Mouse (Mus musculus): ENCODE data around the gene Zbtb4. TPM values are rescaled to one million over a fixed set of nuclear protein-coding genes. Genes with fewer than 3 reads are reported as not detected.

Gene Zbtb4
- polyA plus RNA-seq, 1 experiment, result 13.8 TPM

DNA sequence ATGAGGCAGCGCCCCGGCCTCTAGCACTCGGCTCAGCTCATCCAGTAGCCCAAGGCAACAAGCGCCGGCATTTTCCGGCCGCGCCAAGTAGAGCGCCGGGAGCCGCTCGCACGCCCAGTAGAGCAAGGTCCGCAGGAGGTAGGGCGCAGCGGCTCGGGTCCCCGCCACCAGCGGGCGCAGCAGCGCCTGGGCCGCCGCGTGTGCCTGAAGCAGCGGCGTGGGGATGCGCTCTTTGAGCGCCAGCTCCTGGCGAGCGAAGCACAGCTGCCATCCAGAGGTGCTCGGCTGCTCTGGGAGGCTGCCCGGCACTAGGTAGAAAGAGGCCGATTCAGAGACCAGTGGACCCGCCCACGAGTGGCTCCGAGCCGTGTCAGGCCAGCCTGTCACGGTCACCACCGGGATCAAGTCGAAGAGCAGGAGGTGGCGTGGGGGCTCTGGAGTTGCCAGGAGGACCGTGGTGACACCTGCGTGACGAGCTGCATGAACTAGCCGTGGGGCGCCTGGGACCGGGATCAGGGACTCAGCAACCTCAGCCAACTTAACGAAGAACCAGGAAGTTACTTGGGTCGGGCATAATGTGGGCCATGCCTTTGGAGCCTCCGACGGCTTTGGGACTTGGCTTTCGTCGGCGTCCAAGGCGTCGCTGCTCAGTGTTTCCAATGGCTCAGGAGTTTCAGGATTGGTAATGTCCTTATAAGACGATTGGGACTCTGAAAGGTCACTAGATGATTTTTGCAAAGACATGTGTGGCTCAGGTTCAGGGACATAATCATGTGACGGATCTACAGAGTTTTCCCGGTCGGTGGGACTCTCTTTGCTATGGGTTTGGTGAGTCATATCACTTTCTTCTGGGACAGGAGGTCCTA lies 38.3 kb downstream of the Zbtb4 start:
- WGBS, result 4% methylated on average over 60 of the region's 60 CpGs
- TF ChIP-seq CTCF (IDR thresholded peaks at IDR 0.05; ENCODE audit: control insufficient read depth, insufficient read depth, low read length), result peak; percentile 65; the same call in 1 of the 2 replicates
- no peak for TF ChIP-seq POLR2A (IDR thresholded peaks at IDR 0.05; ENCODE audit: borderline replicate concordance, control insufficient read depth, low read depth, low read length)
- Histone ChIP-seq H3K4me3 (replicated peaks; ENCODE audit: control insufficient read depth, low read depth, low read length) (no peak overlapping the region), H3K4me1 (ENCODE audit: control insufficient read depth, insufficient read depth, low read length) (peaks cover 1% of the 10 kb centered on the region; the same call in 1 of the 2 replicates), H3K27ac (ENCODE audit: control insufficient read depth, insufficient read depth, low read depth, low read length, poor library complexity) (no peak overlapping the region; the same call in 1 of the 2 replicates)

DNA sequence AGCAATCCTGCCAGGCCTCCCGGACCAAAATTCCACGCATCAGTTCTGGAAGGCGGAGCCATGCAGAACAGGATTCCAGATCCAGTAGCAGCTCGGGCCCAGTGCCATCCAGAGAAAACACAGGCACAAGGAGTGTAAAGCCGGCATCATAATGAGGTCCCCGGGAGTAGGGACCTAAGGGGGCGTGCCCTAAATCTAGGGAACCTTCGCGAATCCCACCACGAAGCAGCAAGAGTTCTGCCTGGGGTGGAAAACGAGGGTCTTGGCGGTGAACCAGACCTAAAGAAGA lies 38.9 kb downstream of the Zbtb4 start:
- 50% methylated on average over 12 of the region's 12 CpGs for WGBS
- no peak overlapping the region for H3K27ac ChIP-seq (ENCODE audit: control insufficient read depth, insufficient read depth, low read depth, low read length, poor library complexity)
- TF ChIP-seq CTCF (IDR thresholded peaks at IDR 0.05; ENCODE audit: control insufficient read depth, insufficient read depth, low read length), result no peak
- TF ChIP-seq POLR2A (IDR thresholded peaks at IDR 0.05; ENCODE audit: borderline replicate concordance, control insufficient read depth, low read depth, low read length), result no peak
- no peak overlapping the region for H3K4me3 ChIP-seq (replicated peaks; ENCODE audit: control insufficient read depth, low read depth, low read length)
- H3K4me1 ChIP-seq (ENCODE audit: control insufficient read depth, insufficient read depth, low read length), result no peaks in the 10 kb centered on the region; the same call in 1 of the 2 replicates

DNA sequence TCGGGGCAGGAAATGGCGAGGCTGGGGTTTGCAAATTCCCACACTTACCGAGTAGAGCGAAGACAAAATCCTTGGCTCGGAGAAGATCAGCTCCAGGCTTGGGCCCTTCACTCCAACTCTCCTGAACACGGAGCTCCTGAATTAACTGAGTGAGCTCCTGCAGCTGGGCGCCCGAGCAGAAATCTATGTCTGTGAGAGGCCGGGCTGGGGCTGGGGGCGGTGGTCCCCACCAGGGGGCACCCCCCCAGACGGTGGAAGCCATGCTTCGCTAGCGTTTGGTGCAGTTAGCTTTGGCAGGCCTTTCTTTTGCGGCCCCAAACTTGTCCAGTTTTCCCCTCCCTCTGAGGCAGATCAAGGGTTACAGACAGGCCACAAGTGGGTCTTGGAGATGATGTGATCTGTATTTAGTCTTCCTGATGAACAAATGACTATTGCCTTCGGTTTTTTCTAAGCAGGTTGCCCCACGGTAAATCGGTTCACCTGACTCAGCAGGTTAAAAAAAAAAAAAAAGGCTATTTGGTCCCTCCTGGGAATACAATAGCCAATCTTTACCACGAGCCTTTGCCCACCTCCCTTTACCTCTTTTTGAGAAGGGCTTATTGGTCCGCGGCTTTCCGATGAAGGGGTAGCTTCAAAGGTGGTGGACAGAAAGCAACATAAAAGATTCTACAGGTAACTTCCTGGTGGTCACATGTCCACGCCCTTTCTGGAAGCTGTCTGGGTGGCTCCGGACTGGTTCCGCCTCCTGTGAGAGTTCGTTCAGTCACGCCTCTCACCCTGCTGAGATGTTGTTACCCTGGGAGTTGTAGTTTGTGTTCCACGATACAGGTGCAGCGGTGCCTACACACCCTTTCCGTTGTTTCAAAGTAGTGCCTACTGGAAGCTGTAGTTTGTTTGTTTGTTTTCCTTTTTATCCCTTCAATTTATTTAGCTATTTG lies 39.5 kb downstream of the Zbtb4 start, which contains the start of gene Tmem102:
Tmem102 (minus strand) TSS at position 653 of the 938 bp plus-strand sequence.
- TF ChIP-seq CTCF (IDR thresholded peaks at IDR 0.05; ENCODE audit: control insufficient read depth, insufficient read depth, low read length), result no peak
- TF ChIP-seq POLR2A (IDR thresholded peaks at IDR 0.05; ENCODE audit: borderline replicate concordance, control insufficient read depth, low read depth, low read length), result no peak
- WGBS, result 59% methylated on average over 29 of the region's 29 CpGs
- Histone ChIP-seq H3K27ac (ENCODE audit: control insufficient read depth, insufficient read depth, low read depth, low read length, poor library complexity) (no peak within 1 kb of the TSS), H3K4me1 (ENCODE audit: control insufficient read depth, insufficient read depth, low read length) (no peaks in the 10 kb centered on the region; the same call in 1 of the 2 replicates), H3K4me3 (replicated peaks; ENCODE audit: control insufficient read depth, low read depth, low read length) (no peak within 1 kb of the TSS)

DNA sequence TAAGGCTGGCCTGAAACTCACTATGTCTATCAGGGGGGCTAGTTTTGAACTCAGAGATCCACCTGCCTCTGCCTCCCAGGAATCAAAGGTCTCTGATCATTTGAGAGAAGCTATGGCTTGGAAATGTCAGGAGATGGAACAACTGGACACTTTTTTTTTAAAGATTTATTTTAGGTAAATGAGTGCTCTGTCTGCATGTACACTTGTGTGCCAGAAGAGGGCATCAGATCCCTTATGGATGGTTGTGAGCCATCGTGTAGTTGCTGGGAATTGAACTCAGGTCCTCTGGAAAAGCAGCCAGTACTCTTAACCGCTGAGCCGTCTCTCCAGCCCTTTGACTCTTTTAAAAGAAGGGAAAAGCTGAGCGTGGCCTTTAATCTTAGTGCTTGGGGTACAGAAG lies 40.7 kb downstream of the Zbtb4 start:
- Histone ChIP-seq H3K4me3 (replicated peaks; ENCODE audit: control insufficient read depth, low read depth, low read length) (no peak overlapping the region), H3K27ac (ENCODE audit: control insufficient read depth, insufficient read depth, low read depth, low read length, poor library complexity) (no peak overlapping the region), H3K4me1 (ENCODE audit: control insufficient read depth, insufficient read depth, low read length) (no peaks in the 10 kb centered on the region)
- 90% methylated on average over 4 of the region's 4 CpGs for WGBS
- TF ChIP-seq CTCF (IDR thresholded peaks at IDR 0.05; ENCODE audit: control insufficient read depth, insufficient read depth, low read length) (no peak), POLR2A (IDR thresholded peaks at IDR 0.05; ENCODE audit: borderline replicate concordance, control insufficient read depth, low read depth, low read length) (no peak)

DNA sequence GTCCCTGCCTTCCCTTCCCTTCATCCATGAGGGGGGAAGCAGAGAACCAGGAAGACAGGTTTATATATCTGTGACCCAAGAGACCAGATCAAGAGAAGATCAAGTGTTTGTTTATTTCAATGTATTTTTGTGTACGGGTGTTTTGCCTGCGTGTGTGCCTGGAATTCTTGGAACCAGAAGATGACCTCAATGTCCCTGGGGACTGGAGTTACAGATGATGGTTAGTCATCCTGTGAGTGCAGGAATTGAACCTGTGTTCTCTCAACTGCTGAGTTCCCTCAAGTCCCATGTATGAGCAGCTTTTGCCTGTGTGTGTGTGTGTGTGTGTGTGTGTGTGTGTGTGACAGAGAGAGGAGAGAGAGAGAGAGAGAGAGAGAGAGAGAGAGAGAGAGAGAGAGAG lies 41.9 kb downstream of the Zbtb4 start:
- no peak for TF ChIP-seq CTCF (IDR thresholded peaks at IDR 0.05; ENCODE audit: control insufficient read depth, insufficient read depth, low read length)
- TF ChIP-seq POLR2A (IDR thresholded peaks at IDR 0.05; ENCODE audit: borderline replicate concordance, control insufficient read depth, low read depth, low read length), result no peak
- Histone ChIP-seq H3K4me1 (ENCODE audit: control insufficient read depth, insufficient read depth, low read length) (no peaks in the 10 kb centered on the region), H3K27ac (ENCODE audit: control insufficient read depth, insufficient read depth, low read depth, low read length, poor library complexity) (no peak overlapping the region), H3K4me3 (replicated peaks; ENCODE audit: control insufficient read depth, low read depth, low read length) (no peak overlapping the region)
- WGBS, result 92% methylated on average over 2 of the region's 2 CpGs

DNA sequence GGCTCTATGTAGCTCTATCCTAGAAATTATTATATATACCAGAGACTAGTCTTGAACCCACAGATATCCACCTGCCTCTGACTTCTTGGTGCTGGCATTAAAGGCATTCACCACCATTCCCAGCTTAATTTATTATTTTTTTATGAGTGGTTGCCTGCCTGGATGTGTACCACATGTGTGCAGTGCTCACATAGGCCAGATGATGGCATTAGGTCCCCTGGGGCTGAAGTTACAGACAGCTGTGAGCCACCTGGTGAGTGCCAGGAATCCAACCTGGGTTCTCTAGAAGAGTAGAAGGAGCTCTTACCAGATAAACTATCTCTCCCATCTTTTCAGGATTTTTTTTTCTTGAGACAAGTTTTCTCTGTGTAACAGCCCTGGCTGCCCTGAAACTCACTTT lies 44.6 kb downstream of the Zbtb4 start:
- Histone ChIP-seq H3K27ac (ENCODE audit: control insufficient read depth, insufficient read depth, low read depth, low read length, poor library complexity) (no peak overlapping the region), H3K4me1 (ENCODE audit: control insufficient read depth, insufficient read depth, low read length) (no peaks in the 10 kb centered on the region), H3K4me3 (replicated peaks; ENCODE audit: control insufficient read depth, low read depth, low read length) (no peak overlapping the region)
- no peak for TF ChIP-seq POLR2A (IDR thresholded peaks at IDR 0.05; ENCODE audit: borderline replicate concordance, control insufficient read depth, low read depth, low read length)
- TF ChIP-seq CTCF (IDR thresholded peaks at IDR 0.05; ENCODE audit: control insufficient read depth, insufficient read depth, low read length), result 0 out of 2 replicates have a peak, but pooled peaks have one; percentile 6

DNA sequence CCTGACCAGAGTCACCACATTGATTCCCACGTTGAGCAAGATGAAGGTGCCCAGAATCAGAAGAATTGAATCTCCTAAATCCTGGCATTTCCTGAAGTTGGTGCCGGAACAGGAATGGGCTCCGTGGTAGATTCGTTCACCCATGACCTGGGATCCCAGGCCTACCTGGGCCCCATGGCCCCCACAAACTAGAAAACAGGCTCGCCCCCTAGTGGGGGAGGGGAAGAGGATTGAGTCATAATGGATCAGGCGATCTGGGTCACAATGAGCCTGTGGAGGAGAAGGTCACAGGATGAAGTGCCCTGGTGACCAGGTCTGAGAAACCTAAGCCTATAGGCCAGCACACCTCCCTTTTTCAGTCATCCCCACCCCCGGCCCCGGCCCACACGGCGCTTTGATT lies 49.4 kb downstream of the Zbtb4 start, which contains the start of gene Gm39566:
Gm39566 (minus strand) TSS at position 144 of the 400 bp plus-strand sequence.
- Histone ChIP-seq H3K4me1 (ENCODE audit: control insufficient read depth, insufficient read depth, low read length) (no peaks in the 10 kb centered on the region), H3K4me3 (replicated peaks; ENCODE audit: control insufficient read depth, low read depth, low read length) (no peak within 1 kb of the TSS), H3K27ac (ENCODE audit: control insufficient read depth, insufficient read depth, low read depth, low read length, poor library complexity) (no peak within 1 kb of the TSS)
- 70% methylated on average over 10 of the region's 10 CpGs for WGBS
- TF ChIP-seq POLR2A (IDR thresholded peaks at IDR 0.05; ENCODE audit: borderline replicate concordance, control insufficient read depth, low read depth, low read length) (no peak), CTCF (IDR thresholded peaks at IDR 0.05; ENCODE audit: control insufficient read depth, insufficient read depth, low read length) (peak; percentile 30; the same call in 1 of the 2 replicates)

DNA sequence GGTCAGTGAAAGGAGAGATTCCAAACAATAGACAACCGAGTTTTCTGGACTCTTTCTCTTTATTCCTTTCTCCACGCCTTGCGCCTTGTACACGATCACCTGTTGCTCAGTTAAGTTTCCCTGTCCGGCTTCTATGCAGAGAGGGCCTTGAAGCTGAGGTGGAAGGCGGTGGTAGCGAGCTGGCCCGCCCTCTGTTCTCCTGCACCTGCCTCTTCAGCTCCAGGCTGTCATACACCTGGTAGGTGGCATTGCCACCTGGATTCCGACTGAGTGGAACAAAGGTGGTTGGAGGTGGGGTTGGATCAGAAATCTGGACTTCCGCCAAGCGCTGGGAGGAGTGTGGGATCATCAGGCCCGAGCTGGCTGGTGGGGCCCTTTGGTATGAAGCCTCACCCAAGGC lies 50.8 kb downstream of the Zbtb4 start:
- Histone ChIP-seq H3K4me1 (ENCODE audit: control insufficient read depth, insufficient read depth, low read length) (no peaks in the 10 kb centered on the region), H3K4me3 (replicated peaks; ENCODE audit: control insufficient read depth, low read depth, low read length) (no peak overlapping the region), H3K27ac (ENCODE audit: control insufficient read depth, insufficient read depth, low read depth, low read length, poor library complexity) (no peak overlapping the region)
- 84% methylated on average over 12 of the region's 12 CpGs for WGBS
- TF ChIP-seq POLR2A (IDR thresholded peaks at IDR 0.05; ENCODE audit: borderline replicate concordance, control insufficient read depth, low read depth, low read length) (no peak), CTCF (IDR thresholded peaks at IDR 0.05; ENCODE audit: control insufficient read depth, insufficient read depth, low read length) (no peak)

Data from bone marrow, adult 2 months (tissue).